Mouse (Mus musculus) ES-E14 (cell line): ENCODE measurements around the gene Grin2b.

ENCODE experiments used
- CHD2 ChIP-seq: IDR thresholded peaks from 2 replicates; pipeline ENCODE4 v1.6.1; 2014; ENCODE audit warnings: mild to moderate bottlenecking, low read depth, low read length, inconsistent platforms
- MAFK ChIP-seq: IDR thresholded peaks from 2 replicates; pipeline ENCODE4 v1.6.1; 2014; ENCODE audit warnings: mild to moderate bottlenecking, low read depth, low read length, inconsistent platforms; ENCODE audit not compliant: insufficient read depth
- ZC3H11A ChIP-seq: IDR thresholded peaks from 2 replicates; pipeline ENCODE4 v1.6.1; 2012; ENCODE audit warnings: low read depth, mild to moderate bottlenecking, inconsistent platforms, low read length, borderline replicate concordance
- ZNF384 ChIP-seq: IDR thresholded peaks from 2 replicates; pipeline ENCODE4 v1.6.1; 2012; ENCODE audit warnings: low read depth, low read length, inconsistent platforms

DNA sequence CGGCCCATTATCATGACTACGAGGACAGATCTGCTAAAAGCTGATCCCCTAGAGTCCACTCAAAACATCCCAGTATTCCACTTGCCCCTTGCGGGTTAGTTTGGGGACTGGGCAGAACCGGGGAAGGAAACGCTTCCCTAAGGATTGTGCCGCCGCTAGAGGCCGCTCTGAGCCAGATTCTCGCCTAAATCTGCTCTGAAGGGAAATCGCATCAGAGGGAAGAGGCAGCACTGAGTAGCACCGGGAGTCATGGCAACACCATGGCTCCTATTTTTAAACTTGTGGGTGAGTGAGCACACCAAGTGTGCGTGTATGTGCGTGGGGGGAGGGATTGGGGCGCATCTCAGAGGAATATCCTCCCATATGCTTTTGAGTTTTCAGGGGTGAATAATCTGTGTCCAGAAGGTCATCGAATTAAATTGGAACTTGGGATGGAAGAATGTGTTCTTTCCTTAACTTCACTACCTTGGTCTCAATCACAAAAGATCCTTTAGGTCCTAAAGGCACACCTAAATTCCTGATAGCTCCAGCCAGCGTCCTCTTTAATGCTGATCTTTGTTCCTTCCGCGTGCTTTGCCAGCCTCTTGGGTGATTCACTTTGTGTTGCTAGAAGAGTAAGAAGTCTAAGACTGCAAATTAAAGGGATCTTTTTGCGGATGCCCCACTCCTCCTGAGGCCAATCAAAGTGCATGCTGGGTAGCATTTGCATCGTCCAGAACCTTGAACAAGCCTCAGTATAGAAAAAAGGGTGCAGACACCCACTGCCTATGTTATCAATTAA is 265.6 kb downstream of the Grin2b start:
- TF ChIP-seq CHD2 (no peak), MAFK (no peak), ZC3H11A (0 out of 2 replicates have a peak, but pooled peaks have one; percentile 33), ZNF384 (no peak)
